Mouse (Mus musculus): Measurements from ENCODE around the gene Prg4. TPM values are rescaled to one million over a fixed set of nuclear protein-coding genes. Genes with fewer than 3 reads are reported as not detected.

Gene Prg4
- polyA plus RNA-seq, 1 experiment from 2014 or later, result 0.30 TPM

- Histone ChIP-seq H3K36me3 (peaks cover 14% of the 10 kb centered on the region; the same call in 1 of the 2 replicates), H3K27me3 (replicated peaks) (no peaks in the 10 kb centered on the region), H3K27ac (no peak overlapping the region), H3K4me2 (no peak overlapping the region), H3K4me1 (no peaks in the 10 kb centered on the region), H3K9ac (no peak overlapping the region), H3K9me3 (no peaks in the 10 kb centered on the region), H3K4me3 (replicated peaks) (no peak overlapping the region)
- no peak for ATAC-seq (ENCODE audit: insufficient read depth, low FRiP score, low read depth)
- 82% methylated on average over 3 of the region's 3 CpGs for WGBS
Measured at GRCm38 (mm10) chr1:150403914-150404313, 62.1 kb downstream of the Prg4 start.

Other genes starting within 250 kb of the Prg4 start
- not detected in 2 replicates for gene Pdc, start 146.7 kb downstream of the Prg4 start, polyA plus RNA-seq (2015; fragmentation: Nextera tagmentation; extraction: Ambion mirVana)
- gene Tpr, start 73.3 kb downstream of the Prg4 start, polyA plus RNA-seq (2015; fragmentation: Nextera tagmentation; extraction: Ambion mirVana), result 161 and 166 TPM in 2 replicates
- 46.6 and 48.5 TPM in 2 replicates for gene Odr4, start 73.1 kb downstream of the Prg4 start, polyA plus RNA-seq (2015; fragmentation: Nextera tagmentation; extraction: Ambion mirVana)